20 mouse cellular contexts compared by ENCODE assay signal in genomic region chr15:81017308-81017707, GRCm38 (mm10). TPM values are rescaled to one million over a fixed set of nuclear protein-coding genes. Genes with fewer than 3 reads are reported as not detected.
DNase-seq lines count a peak whose midpoint lies in the region; ATAC-seq and TF ChIP-seq lines count a peak whose summit lies in the region.
"Had no signal": no experiment of that assay in that cellular context is flagged by ENCODE, and none has a peak within 500 bp of the region (broad histone marks: within the 10 kb centered on the region; RNA-seq: fewer than 3 reads in every experiment).

No protein-coding gene starts in this region.

- no peak overlapping the region for H3K4me3 ChIP-seq in kidney, embryonic 15.5 days (replicated peaks)
- 0 out of 2 replicates have a peak overlapping the region, but pooled peaks have one; percentile 26 for H3K4me3 ChIP-seq in E14TG2a.4 (replicated peaks; ENCODE audit: low read length)
- no peak overlapping the region for H3K4me3 ChIP-seq in lung, postnatal 0 days (ENCODE audit: low read depth, low read length)
- H3K4me3 ChIP-seq: embryonic facial prominence, embryonic 13.5 days; forebrain, embryonic 13.5 days; heart, embryonic 15.5 days; hindbrain, embryonic 13.5 days had no signal

- TF ChIP-seq EP300 in lung, postnatal 0 days (IDR thresholded peaks at IDR 0.05) = no peak

- DNase-seq in kidney, postnatal 10 days = peak; percentile 70
- peak; percentile 42 for DNase-seq in lung, postnatal 0 days (ENCODE audit: low spot score)
- DNase-seq in lung, postnatal 36 days = peak; percentile 59
- DNase-seq in adrenal gland, adult 8-10 months = no peak
- DNase-seq: adrenal gland, postnatal 14 days; cerebellum, adult 11-12 months; cerebellum, adult 9-10 months; cerebellum, postnatal 36 days; forebrain, postnatal 0 days; heart, adult 18-20 months; heart, postnatal 14 days had no signal

- TF ChIP-seq CTCF in E14TG2a.4 (conservative IDR thresholded peaks at IDR 0.05; ENCODE audit: low read length) = no peak
- no peak for TF ChIP-seq CTCF in lung, postnatal 0 days (IDR thresholded peaks at IDR 0.05)

- H3K9me3 ChIP-seq in kidney, embryonic 15.5 days (replicated peaks) = no peaks in the 10 kb centered on the region
- H3K9me3 ChIP-seq in E14TG2a.4 (ENCODE audit: low read length) = no peaks in the 10 kb centered on the region
- no peaks in the 10 kb centered on the region for H3K9me3 ChIP-seq in lung, postnatal 0 days (ENCODE audit: low read length)
- H3K9me3 ChIP-seq: embryonic facial prominence, embryonic 13.5 days; forebrain, embryonic 13.5 days; G1E; heart, embryonic 15.5 days; hindbrain, embryonic 13.5 days had no signal

- H3K4me1 ChIP-seq in kidney, embryonic 15.5 days = no peaks in the 10 kb centered on the region
- H3K4me1 ChIP-seq in E14TG2a.4 (replicated peaks; ENCODE audit: low read depth, low read length) = peaks cover 19% of the 10 kb centered on the region
- H3K4me1 ChIP-seq in lung, postnatal 0 days (ENCODE audit: insufficient read depth, low read depth, low read length) = no peaks in the 10 kb centered on the region
- H3K4me1 ChIP-seq: embryonic facial prominence, embryonic 13.5 days; forebrain, embryonic 13.5 days; heart, embryonic 15.5 days had no signal

- no peak overlapping the region for H3K4me2 ChIP-seq in kidney, embryonic 15.5 days
- no peak overlapping the region for H3K4me2 ChIP-seq in lung, postnatal 0 days (replicated peaks; ENCODE audit: low read depth, low read length)
- H3K4me2 ChIP-seq: embryonic facial prominence, embryonic 13.5 days; forebrain, embryonic 13.5 days; heart, embryonic 11.5 days; heart, embryonic 15.5 days; hindbrain, embryonic 13.5 days had no signal

- no peak overlapping the region for H3K9ac ChIP-seq in kidney, embryonic 15.5 days
- H3K9ac ChIP-seq in lung, postnatal 0 days (replicated peaks; ENCODE audit: low read depth) = no peak overlapping the region
- H3K9ac ChIP-seq: embryonic facial prominence, embryonic 13.5 days; forebrain, embryonic 13.5 days; forebrain, postnatal 0 days; heart, embryonic 15.5 days; hindbrain, embryonic 13.5 days had no signal

- 71% methylated on average over 7 of the region's 7 CpGs for WGBS in kidney, embryonic 15.5 days
- whole genome bisulfite sequencing in lung, postnatal 0 days = 79% methylated on average over 7 of the region's 7 CpGs

- H3K27ac ChIP-seq in kidney, embryonic 15.5 days = no peak overlapping the region
- H3K27ac ChIP-seq in lung, postnatal 0 days (ENCODE audit: low read length) = no peak overlapping the region
- H3K27ac ChIP-seq: embryonic facial prominence, embryonic 13.5 days; forebrain, embryonic 13.5 days; heart, embryonic 15.5 days; hindbrain, embryonic 13.5 days; hindbrain, postnatal 0 days had no signal

- H3K27me3 ChIP-seq in kidney, embryonic 15.5 days = no peaks in the 10 kb centered on the region
- no peaks in the 10 kb centered on the region for H3K27me3 ChIP-seq in E14TG2a.4 (ENCODE audit: insufficient read depth, low read length)
- H3K27me3 ChIP-seq in lung, postnatal 0 days (replicated peaks; ENCODE audit: insufficient read depth, low read length) = no peaks in the 10 kb centered on the region
- H3K27me3 ChIP-seq: embryonic facial prominence, embryonic 13.5 days; forebrain, embryonic 13.5 days; heart, embryonic 15.5 days; hindbrain, embryonic 13.5 days had no signal

- peaks cover 87% of the 10 kb centered on the region for H3K36me3 ChIP-seq in kidney, embryonic 15.5 days
- peaks cover 97% of the 10 kb centered on the region for H3K36me3 ChIP-seq in E14TG2a.4 (ENCODE audit: insufficient read depth, low read length)
- H3K36me3 ChIP-seq in lung, postnatal 0 days (ENCODE audit: insufficient read depth, low read length) = peaks cover 43% of the 10 kb centered on the region; the same call in 1 of the 2 replicates

- no peak for ATAC-seq in kidney, embryonic 15.5 days (replicated peaks; ENCODE audit: low FRiP score)
- peak; percentile 30; the same call in 1 of the 2 replicates for ATAC-seq in lung, postnatal 0 days
- ATAC-seq: forebrain, embryonic 13.5 days; forebrain, postnatal 0 days; hindbrain, postnatal 0 days had no signal

RNA-seq across cellular contexts. Expression of gene Sgsm3, which starts 39.7 kb away (rescaled TPM):
- polyA plus RNA-seq in kidney, embryonic 15.5 days (2015; fragmentation: Nextera tagmentation; extraction: Ambion mirVana) = 24.8 and 27.1 TPM in 2 replicates
- polyA plus RNA-seq in lung, postnatal 0 days (2015; fragmentation: Nextera tagmentation; extraction: Ambion mirVana) = 27.8 and 38.5 TPM in 2 replicates
- total RNA-seq in adrenal gland, adult 8-10 months (2022) = 10 to 100 TPM; 21.3 to 32.9 (median 26.6) TPM
